ENCODE assay signal across 7 mouse cellular contexts in genomic region chr8:72646060-72646767, GRCm38 (mm10). TPM values are rescaled to one million over a fixed set of nuclear protein-coding genes. Genes with fewer than 3 reads are reported as not detected.
DNase-seq lines count a peak whose midpoint lies in the region; ATAC-seq and TF ChIP-seq lines count a peak whose summit lies in the region.

Gene Nwd1 (plus strand): TSS chr8:72646711.

- WGBS in forebrain, embryonic 14.5 days: 19% methylated on average over 11 of the region's 11 CpGs
- 14% methylated on average over 11 of the region's 11 CpGs for WGBS in heart, postnatal 0 days
- WGBS in stomach, embryonic 16.5 days: 33% methylated on average over 11 of the region's 11 CpGs

- no peak for TF ChIP-seq EP300 in heart, postnatal 0 days (IDR thresholded peaks at IDR 0.05; ENCODE audit: low read depth)

- H3K4me1 ChIP-seq in forebrain, embryonic 14.5 days (ENCODE audit: control insufficient read depth, insufficient read depth, low read length): peaks cover 13% of the 10 kb centered on the region
- H3K4me1 ChIP-seq in heart, postnatal 0 days (ENCODE audit: control insufficient read depth, insufficient read depth): peaks cover 12% of the 10 kb centered on the region
- peaks cover 10% of the 10 kb centered on the region; the same call in 1 of the 2 replicates for H3K4me1 ChIP-seq in stomach, embryonic 16.5 days (ENCODE audit: control insufficient read depth, insufficient read depth, low read length)

- no peak within 1 kb of the TSS for H3K4me3 ChIP-seq in forebrain, embryonic 14.5 days (ENCODE audit: low read depth, low read length)
- H3K4me3 ChIP-seq in heart, postnatal 0 days (ENCODE audit: low read depth, low read length): peak within 1 kb of the TSS; percentile 15; the same call in 1 of the 2 replicates
- H3K4me3 ChIP-seq in stomach, embryonic 16.5 days (replicated peaks; ENCODE audit: low read length): no peak within 1 kb of the TSS

- DNase-seq in MEL-GATA-1-ER (ENCODE audit: extremely low read depth, low read depth): peak; percentile 66
- peak; percentile 79 for DNase-seq in adrenal gland, adult 2 months
- peak; percentile 95 for DNase-seq in forebrain, embryonic 14.5 days (ENCODE audit: low spot score)
- peak; percentile 82 for DNase-seq in heart, postnatal 0 days (ENCODE audit: low spot score)
- peak; percentile 91 to 95 for DNase-seq in layer of hippocampus, postnatal 14 days (ENCODE audit: low spot score in 2 of 2)

- H3K36me3 ChIP-seq in forebrain, embryonic 14.5 days (ENCODE audit: control insufficient read depth, insufficient read depth, low read length): no peaks in the 10 kb centered on the region
- H3K36me3 ChIP-seq in heart, postnatal 0 days (replicated peaks; ENCODE audit: control insufficient read depth, insufficient read depth, low read length): no peaks in the 10 kb centered on the region
- no peaks in the 10 kb centered on the region for H3K36me3 ChIP-seq in stomach, embryonic 16.5 days (ENCODE audit: control insufficient read depth, insufficient read depth, low read length)

- H3K27me3 ChIP-seq in forebrain, embryonic 14.5 days (replicated peaks; ENCODE audit: control insufficient read depth, insufficient read depth, low read length): no peaks in the 10 kb centered on the region
- H3K27me3 ChIP-seq in heart, postnatal 0 days (ENCODE audit: control insufficient read depth, insufficient read depth, low read length): no peaks in the 10 kb centered on the region
- no peaks in the 10 kb centered on the region for H3K27me3 ChIP-seq in stomach, embryonic 16.5 days (ENCODE audit: control insufficient read depth, insufficient read depth, low read length)

- peak within 1 kb of the TSS; percentile 27; the same call in 1 of the 2 replicates for H3K4me2 ChIP-seq in forebrain, embryonic 14.5 days (ENCODE audit: low read length)
- H3K4me2 ChIP-seq in heart, postnatal 0 days (ENCODE audit: low read depth, low read length): peak within 1 kb of the TSS; percentile 49
- no peak within 1 kb of the TSS for H3K4me2 ChIP-seq in stomach, embryonic 16.5 days (ENCODE audit: low read depth, low read length)

- TF ChIP-seq CTCF in heart, postnatal 0 days (IDR thresholded peaks at IDR 0.05; ENCODE audit: low read depth): peak; percentile 1; the same call in 1 of the 2 replicates

- peak; percentile 96 for ATAC-seq in forebrain, embryonic 14.5 days
- peak; percentile 94 for ATAC-seq in heart, postnatal 0 days (ENCODE audit: insufficient read depth, low read depth)
- ATAC-seq in megakaryocyte-erythroid progenitor cell, adult 5-6 weeks (replicated peaks; ENCODE audit: low FRiP score, low TSS enrichment, poor library complexity, severe bottlenecking): peak; percentile 90
- ATAC-seq in stomach, embryonic 16.5 days (ENCODE audit: insufficient read depth, low FRiP score): peak; percentile 82

- no peaks in the 10 kb centered on the region for H3K9me3 ChIP-seq in forebrain, embryonic 14.5 days (replicated peaks; ENCODE audit: control insufficient read depth, low read length)
- no peaks in the 10 kb centered on the region for H3K9me3 ChIP-seq in heart, postnatal 0 days (replicated peaks; ENCODE audit: control insufficient read depth, low read length)
- H3K9me3 ChIP-seq in stomach, embryonic 16.5 days (replicated peaks; ENCODE audit: control insufficient read depth, low read length): no peaks in the 10 kb centered on the region

- no peak within 1 kb of the TSS for H3K9ac ChIP-seq in forebrain, embryonic 14.5 days (ENCODE audit: low read length)
- no peak within 1 kb of the TSS for H3K9ac ChIP-seq in heart, postnatal 0 days (replicated peaks; ENCODE audit: low read depth, low read length)
- 0 out of 2 replicates have a peak within 1 kb of the TSS, but pooled peaks have one; percentile 14 for H3K9ac ChIP-seq in stomach, embryonic 16.5 days (ENCODE audit: low read length)

- peak within 1 kb of the TSS; percentile 70 for H3K27ac ChIP-seq in forebrain, embryonic 14.5 days (ENCODE audit: low read depth, low read length)
- peak within 1 kb of the TSS; percentile 76 for H3K27ac ChIP-seq in heart, postnatal 0 days (ENCODE audit: low read depth)
- peak within 1 kb of the TSS; percentile 60 for H3K27ac ChIP-seq in stomach, embryonic 16.5 days (ENCODE audit: low read length)

RNA-seq across cellular contexts. Expression of gene Nwd1, which starts in this region (rescaled TPM):
- total RNA-seq in adrenal gland, adult 2 months (2021): under 1 TPM; 0.14 to 0.28 TPM
- polyA plus RNA-seq in adrenal gland, adult 2 months (2012; rRNA removed): 0.06 and 0.13 TPM in 2 replicates
- polyA plus RNA-seq in forebrain, embryonic 14.5 days (2014; fragmentation: Nextera tagmentation; extraction: Ambion mirVana): 0.81 and 1.3 TPM in 2 replicates
- 2.0 and 2.3 TPM in 2 replicates for total RNA-seq in heart, postnatal 0 days (2014; rRNA removed; ENCODE audit: low replicate concordance)
- 0.15 and 0.20 TPM in 2 replicates for polyA plus RNA-seq in heart, postnatal 0 days (2015; fragmentation: Nextera tagmentation; extraction: Ambion mirVana)
- 10 to 100 TPM; 41.8 to 46.6 TPM for total RNA-seq in layer of hippocampus, postnatal 14 days (2021)
- 4.4 and 6.1 TPM in 2 replicates for total RNA-seq in megakaryocyte-erythroid progenitor cell, adult 5-6 weeks (2014; fragmentation: Nextera tagmentation)
- 1.9 and 5.8 TPM in 2 replicates for total RNA-seq in megakaryocyte-erythroid progenitor cell, adult 5-6 weeks (2017)
- 0.09 and 0.51 TPM in 2 replicates for polyA plus RNA-seq in stomach, embryonic 16.5 days (2015; fragmentation: Nextera tagmentation; extraction: Ambion mirVana)

Comparison
In these comparisons a context has a peak if more than half of its experiments do, and no peak if none do; other contexts are left out.
1. RNA of gene Nwd1 (total RNA-seq): 41.8 to 46.6 TPM in layer of hippocampus, postnatal 14 days; 1.9 to 6.1 TPM in megakaryocyte-erythroid progenitor cell, adult 5-6 weeks, 2.0 to 2.3 TPM in heart, postnatal 0 days and 0.14 to 0.28 TPM in adrenal gland, adult 2 months; every median in the first group is over 4 times any median in the second.
2. Peak in DNase-seq in adrenal gland, adult 2 months; RNA of the gene not detected or under 1 TPM.
3. Peak in ATAC-seq, H3K27ac ChIP-seq and H3K9ac ChIP-seq in stomach, embryonic 16.5 days; RNA of the gene not detected or under 1 TPM.
4. Peak in every context shown above with its lines, with median percentiles within 50 percentile points of each other: DNase-seq, ATAC-seq and H3K27ac ChIP-seq.